Mouse (Mus musculus): ENCODE data around the gene Arhgap31. TPM values are rescaled to one million over a fixed set of nuclear protein-coding genes. Genes with fewer than 3 reads are reported as not detected.

Arhgap31 gene
- polyA plus RNA-seq, 1 experiment from 2014 or later: 14.0 TPM

- no peak overlapping the region for H3K4me2 ChIP-seq
- H3K27me3 ChIP-seq: no peaks in the 10 kb centered on the region
- peaks cover 79% of the 10 kb centered on the region for H3K36me3 ChIP-seq
- H3K27ac ChIP-seq: no peak overlapping the region
- H3K4me1 ChIP-seq: no peaks in the 10 kb centered on the region
- 87% methylated on average over 12 of the region's 12 CpGs for WGBS
- H3K4me3 ChIP-seq: no peak overlapping the region
- H3K9me3 ChIP-seq: no peaks in the 10 kb centered on the region
- H3K9ac ChIP-seq: no peak overlapping the region
- no peak for ATAC-seq (ENCODE audit: insufficient number of reproducible peaks, insufficient read depth, low FRiP score, low TSS enrichment, low read depth)
Measured at GRCm38 (mm10) chr16:38592026-38592678, 120.9 kb downstream of the Arhgap31 start.

- 72% methylated on average over 3 of the region's 3 CpGs for WGBS
- no peaks in the 10 kb centered on the region for H3K9me3 ChIP-seq
- peaks cover 86% of the 10 kb centered on the region for H3K36me3 ChIP-seq
- no peaks in the 10 kb centered on the region for H3K27me3 ChIP-seq
- H3K4me2 ChIP-seq: no peak overlapping the region
- H3K4me1 ChIP-seq: no peaks in the 10 kb centered on the region
- H3K9ac ChIP-seq: no peak overlapping the region
- ATAC-seq (ENCODE audit: insufficient number of reproducible peaks, insufficient read depth, low FRiP score, low TSS enrichment, low read depth): no peak
- H3K27ac ChIP-seq: no peak overlapping the region
- H3K4me3 ChIP-seq: no peak overlapping the region
Measured at GRCm38 (mm10) chr16:38591506-38591905, 121.6 kb downstream of the Arhgap31 start.

GRCm38 (mm10) chr16:38587572-38587971 is 125.5 kb downstream of the Arhgap31 start:
- Histone ChIP-seq H3K9me3 (no peaks in the 10 kb centered on the region), H3K36me3 (peaks cover 92% of the 10 kb centered on the region), H3K27ac (no peak overlapping the region), H3K4me3 (no peak overlapping the region), H3K4me2 (no peak overlapping the region), H3K4me1 (no peaks in the 10 kb centered on the region), H3K9ac (no peak overlapping the region), H3K27me3 (no peaks in the 10 kb centered on the region)
- ATAC-seq (ENCODE audit: insufficient number of reproducible peaks, insufficient read depth, low FRiP score, low TSS enrichment, low read depth): no peak
- WGBS: 92% methylated on average over 4 of the region's 4 CpGs

- no peaks in the 10 kb centered on the region for H3K27me3 ChIP-seq
- no peak overlapping the region for H3K4me2 ChIP-seq
- no peak overlapping the region for H3K27ac ChIP-seq
- no peak for ATAC-seq (ENCODE audit: insufficient number of reproducible peaks, insufficient read depth, low FRiP score, low TSS enrichment, low read depth)
- no peak overlapping the region for H3K9ac ChIP-seq
- no peaks in the 10 kb centered on the region for H3K4me1 ChIP-seq
- H3K36me3 ChIP-seq: peaks cover 92% of the 10 kb centered on the region
- H3K9me3 ChIP-seq: no peaks in the 10 kb centered on the region
- no peak overlapping the region for H3K4me3 ChIP-seq
- WGBS: 87% methylated on average over 5 of the region's 5 CpGs
Measured at GRCm38 (mm10) chr16:38587163-38587562, 125.9 kb downstream of the Arhgap31 start.

- Histone ChIP-seq H3K4me3 (no peak overlapping the region), H3K27me3 (no peaks in the 10 kb centered on the region), H3K9me3 (no peaks in the 10 kb centered on the region), H3K4me1 (no peaks in the 10 kb centered on the region), H3K9ac (no peak overlapping the region), H3K36me3 (peaks cover 87% of the 10 kb centered on the region), H3K27ac (no peak overlapping the region), H3K4me2 (no peak overlapping the region)
- ATAC-seq (ENCODE audit: insufficient number of reproducible peaks, insufficient read depth, low FRiP score, low TSS enrichment, low read depth): no peak
- WGBS: 88% methylated on average over 5 of the region's 5 CpGs
Measured at GRCm38 (mm10) chr16:38585186-38585585, 127.9 kb downstream of the Arhgap31 start.

- Histone ChIP-seq H3K9me3 (no peaks in the 10 kb centered on the region), H3K27me3 (no peaks in the 10 kb centered on the region), H3K36me3 (peaks cover 85% of the 10 kb centered on the region), H3K4me2 (no peak overlapping the region), H3K4me3 (no peak overlapping the region), H3K9ac (no peak overlapping the region), H3K27ac (no peak overlapping the region), H3K4me1 (no peaks in the 10 kb centered on the region)
- 94% methylated on average over 7 of the region's 7 CpGs for WGBS
- ATAC-seq (ENCODE audit: insufficient number of reproducible peaks, insufficient read depth, low FRiP score, low TSS enrichment, low read depth): no peak
Measured at GRCm38 (mm10) chr16:38584761-38585160, 128.3 kb downstream of the Arhgap31 start.

- Histone ChIP-seq H3K4me1 (no peaks in the 10 kb centered on the region), H3K9ac (no peak overlapping the region), H3K36me3 (peaks cover 81% of the 10 kb centered on the region), H3K27me3 (no peaks in the 10 kb centered on the region), H3K9me3 (no peaks in the 10 kb centered on the region), H3K4me3 (no peak overlapping the region), H3K4me2 (no peak overlapping the region), H3K27ac (no peak overlapping the region)
- 96% methylated on average over 3 of the region's 3 CpGs for WGBS
- ATAC-seq (ENCODE audit: insufficient number of reproducible peaks, insufficient read depth, low FRiP score, low TSS enrichment, low read depth): no peak
Measured at GRCm38 (mm10) chr16:38571481-38571880, 141.6 kb downstream of the Arhgap31 start.

- ATAC-seq (ENCODE audit: insufficient number of reproducible peaks, insufficient read depth, low FRiP score, low TSS enrichment, low read depth): no peak
- 90% methylated on average over 5 of the region's 5 CpGs for WGBS
- H3K4me1 ChIP-seq: peaks cover 22% of the 10 kb centered on the region
- H3K9me3 ChIP-seq: no peaks in the 10 kb centered on the region
- H3K4me3 ChIP-seq: no peak overlapping the region
- H3K27me3 ChIP-seq: no peaks in the 10 kb centered on the region
- no peak overlapping the region for H3K9ac ChIP-seq
- peaks cover 82% of the 10 kb centered on the region for H3K36me3 ChIP-seq
- no peak overlapping the region for H3K27ac ChIP-seq
- H3K4me2 ChIP-seq: no peak overlapping the region
Measured at GRCm38 (mm10) chr16:38568192-38568591, 144.9 kb downstream of the Arhgap31 start.

GRCm38 (mm10) chr16:38563516-38563915 is 149.6 kb downstream of the Arhgap31 start:
- H3K27ac ChIP-seq: no peak overlapping the region
- H3K36me3 ChIP-seq: peaks cover 37% of the 10 kb centered on the region
- ATAC-seq (ENCODE audit: insufficient number of reproducible peaks, insufficient read depth, low FRiP score, low TSS enrichment, low read depth): no peak
- no peaks in the 10 kb centered on the region for H3K9me3 ChIP-seq
- H3K27me3 ChIP-seq: peaks cover 18% of the 10 kb centered on the region
- peak overlapping the region; percentile 93 for H3K4me3 ChIP-seq
- peak overlapping the region; percentile 97 for H3K9ac ChIP-seq
- H3K4me2 ChIP-seq: peak overlapping the region; percentile 68
- H3K4me1 ChIP-seq: peaks cover 22% of the 10 kb centered on the region
- WGBS: 31% methylated on average over 10 of the region's 10 CpGs

- H3K9me3 ChIP-seq: no peaks in the 10 kb centered on the region
- peak; percentile 61; the same call in 1 of the 2 replicates for ATAC-seq (ENCODE audit: insufficient number of reproducible peaks, insufficient read depth, low FRiP score, low TSS enrichment, low read depth)
- peaks cover 23% of the 10 kb centered on the region for H3K27me3 ChIP-seq
- H3K4me2 ChIP-seq: peak overlapping the region; percentile 68
- peak overlapping the region; percentile 93 for H3K4me3 ChIP-seq
- peaks cover 22% of the 10 kb centered on the region for H3K4me1 ChIP-seq
- under 1% methylated on average over 25 of the region's 25 CpGs for WGBS
- peak overlapping the region; percentile 97 for H3K9ac ChIP-seq
- peaks cover 32% of the 10 kb centered on the region for H3K36me3 ChIP-seq
- H3K27ac ChIP-seq: peak overlapping the region; percentile 91
Measured at GRCm38 (mm10) chr16:38562968-38563327, 150.1 kb downstream of the Arhgap31 start.

GRCm38 (mm10) chr16:38562131-38562967 is 150.7 kb downstream of the Arhgap31 start:
- ATAC-seq (ENCODE audit: insufficient number of reproducible peaks, insufficient read depth, low FRiP score, low TSS enrichment, low read depth): peak; percentile 93
- Histone ChIP-seq H3K4me1 (peaks cover 22% of the 10 kb centered on the region), H3K27ac (peak overlapping the region; percentile 91)

More at GRCm38 (mm10) chr16:38562131-38562967, 150.7 kb downstream of the Arhgap31 start:
- Histone ChIP-seq H3K4me3 (peak overlapping the region; percentile 93), H3K9ac (peak overlapping the region; percentile 97), H3K36me3 (peaks cover 27% of the 10 kb centered on the region), H3K9me3 (no peaks in the 10 kb centered on the region), H3K27me3 (peaks cover 23% of the 10 kb centered on the region), H3K4me2 (peak overlapping the region; percentile 68)
- 6% methylated on average over 37 of the region's 37 CpGs for WGBS

All from embryonic facial prominence, embryonic 13.5 days (tissue).